Mouse (Mus musculus): ENCODE data around the gene Ppp3ca.

Ppp3ca gene

GRCm38 (mm10) chr3:136749951-136750350 is 80.0 kb downstream of the Ppp3ca start:
- in situ Hi-C loops (cut with MboI; ENCODE audit: unreplicated experiment in 2 of 2): no loop called here

- in situ Hi-C loops (cut with MboI; ENCODE audit: unreplicated experiment in 2 of 2): no loop called here
Observed at GRCm38 (mm10) chr3:136752126-136752716, 82.3 kb downstream of the Ppp3ca start.

GRCm38 (mm10) chr3:136756137-136756536 is 86.2 kb downstream of the Ppp3ca start:
- in situ Hi-C loops (cut with MboI; ENCODE audit: unreplicated experiment in 2 of 2): no loop called here

- in situ Hi-C loops (cut with MboI; ENCODE audit: unreplicated experiment in 2 of 2): no loop called here
Observed at GRCm38 (mm10) chr3:136759446-136759845, 89.5 kb downstream of the Ppp3ca start.

GRCm38 (mm10) chr3:136761292-136761978 is 91.5 kb downstream of the Ppp3ca start:
- in situ Hi-C loops (cut with MboI; ENCODE audit: unreplicated experiment in 2 of 2): no loop called here

GRCm38 (mm10) chr3:136761979-136762341 is 92.0 kb downstream of the Ppp3ca start:
- in situ Hi-C loops (cut with MboI; ENCODE audit: unreplicated experiment in 2 of 2): no loop called here

- in situ Hi-C loops (cut with MboI; ENCODE audit: unreplicated experiment in 2 of 2): no loop called here
Observed at GRCm38 (mm10) chr3:136763717-136764270, 93.9 kb downstream of the Ppp3ca start.

GRCm38 (mm10) chr3:136765569-136765968 is 95.6 kb downstream of the Ppp3ca start:
- in situ Hi-C loops (cut with MboI; ENCODE audit: unreplicated experiment in 2 of 2): no loop called here

- in situ Hi-C loops (cut with MboI; ENCODE audit: unreplicated experiment in 2 of 2): no loop called here
Observed at GRCm38 (mm10) chr3:136768775-136769485, 99.0 kb downstream of the Ppp3ca start.

GRCm38 (mm10) chr3:136769486-136769882 is 99.6 kb downstream of the Ppp3ca start:
- in situ Hi-C loops (cut with MboI; ENCODE audit: unreplicated experiment in 2 of 2): no loop called here

GRCm38 (mm10) chr3:136771700-136772099 is 101.8 kb downstream of the Ppp3ca start:
- in situ Hi-C loops (cut with MboI; ENCODE audit: unreplicated experiment in 2 of 2): no loop called here

GRCm38 (mm10) chr3:136773217-136773616 is 103.3 kb downstream of the Ppp3ca start:
- in situ Hi-C loops (cut with MboI; ENCODE audit: unreplicated experiment in 2 of 2): no loop called here

- in situ Hi-C loops (cut with MboI; ENCODE audit: unreplicated experiment in 2 of 2): no loop called here
Observed at GRCm38 (mm10) chr3:136774196-136774595, 104.3 kb downstream of the Ppp3ca start.

- in situ Hi-C loops (cut with MboI; ENCODE audit: unreplicated experiment in 2 of 2): no loop called here
Observed at GRCm38 (mm10) chr3:136776525-136776924, 106.6 kb downstream of the Ppp3ca start.

- in situ Hi-C loops (cut with MboI; ENCODE audit: unreplicated experiment in 2 of 2): no loop called here
Observed at GRCm38 (mm10) chr3:136777380-136777779, 107.5 kb downstream of the Ppp3ca start.

GRCm38 (mm10) chr3:136777787-136778216 is 107.9 kb downstream of the Ppp3ca start:
- in situ Hi-C loops (cut with MboI; ENCODE audit: unreplicated experiment in 2 of 2): no loop called here

- in situ Hi-C loops (cut with MboI; ENCODE audit: unreplicated experiment in 2 of 2): no loop called here
Observed at GRCm38 (mm10) chr3:136780321-136780720, 110.4 kb downstream of the Ppp3ca start.

- in situ Hi-C loops (cut with MboI; ENCODE audit: unreplicated experiment in 2 of 2): no loop called here
Observed at GRCm38 (mm10) chr3:136782058-136782457, 112.1 kb downstream of the Ppp3ca start.

GRCm38 (mm10) chr3:136785686-136786085 is 115.8 kb downstream of the Ppp3ca start:
- in situ Hi-C loops (cut with MboI; ENCODE audit: unreplicated experiment in 2 of 2): no loop called here

GRCm38 (mm10) chr3:136790261-136790871 is 120.4 kb downstream of the Ppp3ca start:
- in situ Hi-C loops (cut with MboI; ENCODE audit: unreplicated experiment in 2 of 2): no loop called here

GRCm38 (mm10) chr3:136791404-136791803 is 121.5 kb downstream of the Ppp3ca start:
- in situ Hi-C loops (cut with MboI; ENCODE audit: unreplicated experiment in 2 of 2): no loop called here

Measured in v-Abl transformed pro-B cells (cell line).